Mouse (Mus musculus): ENCODE measurements around the gene Fhl1. TPM values are rescaled to one million over a fixed set of nuclear protein-coding genes. Genes with fewer than 3 reads are reported as not detected.

Fhl1 gene
- polyA plus RNA-seq (2012; ENCODE audit: low replicate concordance) = 0.13 and 0.43 TPM in 2 replicates

DNA sequence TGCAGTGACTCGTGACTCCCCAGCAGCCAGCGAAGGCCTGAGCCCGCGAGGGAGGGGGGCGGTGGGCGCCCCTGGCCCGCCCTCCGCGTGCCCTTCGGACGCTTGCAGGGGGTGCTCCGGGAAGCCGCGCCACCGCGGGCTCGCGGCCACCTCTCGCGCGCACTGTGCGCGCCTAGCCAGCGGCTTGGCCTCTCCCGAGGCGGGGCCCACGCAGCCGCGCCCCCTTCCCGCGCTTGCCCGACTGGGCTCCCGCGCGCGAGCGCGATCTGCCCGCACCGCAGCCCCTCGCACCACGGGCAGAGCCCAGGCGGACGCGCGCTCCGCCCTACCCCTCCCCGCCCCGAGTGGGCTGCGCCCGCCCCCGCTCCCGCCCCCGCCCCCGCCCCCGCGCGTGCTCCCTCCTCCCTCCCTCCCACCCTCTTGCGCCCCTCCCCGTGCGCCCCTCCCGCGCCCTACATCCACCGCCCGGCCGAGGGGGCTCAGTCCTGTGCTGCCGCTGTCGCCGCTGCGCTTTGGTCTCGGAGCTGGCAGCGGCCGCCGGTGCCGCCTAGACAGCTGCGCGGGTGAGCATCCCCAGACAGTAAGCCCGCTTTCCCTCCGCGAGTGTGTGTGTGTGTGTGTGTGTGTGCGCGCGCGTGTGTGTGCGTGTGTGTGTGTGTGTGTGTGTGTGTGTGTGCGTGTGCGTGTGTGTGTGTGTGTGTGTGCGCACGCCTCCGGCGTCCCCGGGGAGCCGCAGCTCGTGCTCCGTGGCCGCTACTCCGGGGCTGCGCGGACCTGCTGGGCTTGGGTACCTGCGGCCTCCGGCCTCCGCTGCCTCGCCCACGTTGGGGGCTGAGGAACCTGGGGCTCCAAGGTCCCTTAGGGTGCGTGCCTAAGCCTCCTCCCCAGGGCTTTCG is at the start of gene Fhl1:
TSS of gene Fhl1 (plus strand) at position 482 of the 896 bp plus-strand sequence.

DNA sequence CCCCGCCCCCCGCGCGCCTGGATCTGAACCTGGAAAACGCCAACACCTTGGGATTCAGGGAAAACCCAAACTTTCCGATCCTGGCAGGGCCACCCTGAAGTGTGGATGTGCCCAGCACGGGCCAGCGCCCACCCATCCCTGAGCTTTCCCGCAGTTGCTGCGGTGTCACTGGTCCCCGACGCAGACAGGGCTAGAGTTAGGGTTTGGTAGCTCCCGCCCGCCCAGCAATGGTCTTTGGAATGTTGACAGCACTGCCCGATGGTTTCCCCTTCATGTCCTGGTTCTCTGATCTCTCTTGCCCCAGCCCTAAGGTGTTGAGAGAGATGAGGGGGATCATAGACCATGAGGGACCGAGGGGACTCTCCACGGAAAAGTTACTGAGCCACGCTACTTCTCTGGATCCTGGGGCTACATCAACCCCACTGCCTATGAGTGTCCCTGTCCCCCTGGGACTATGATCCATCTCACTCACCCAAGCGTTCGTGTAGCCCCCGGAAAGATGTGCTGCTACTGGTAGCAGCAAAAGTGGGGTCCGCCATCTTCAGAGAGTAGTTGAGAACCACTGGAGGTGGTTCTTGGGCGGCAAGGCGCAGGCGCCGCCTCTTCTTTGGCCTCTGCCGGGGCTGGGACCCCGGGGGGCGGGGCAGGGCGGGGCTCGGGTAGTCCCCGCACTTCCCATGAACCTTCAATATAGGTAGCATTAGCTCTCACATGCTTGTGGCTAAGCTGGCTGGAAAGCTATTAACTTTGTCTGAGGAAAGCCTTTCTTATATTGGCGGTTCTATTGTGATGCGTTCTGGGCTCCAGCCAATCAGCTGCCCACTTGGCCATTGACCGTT is 90.4 kb downstream of the Fhl1 start, which contains the start of gene Map7d3:
TSS of gene Map7d3 (minus strand) at position 562 of the 839 bp plus-strand sequence.

Other genes starting within 250 kb of the Fhl1 start
- not detected in 2 replicates for gene Gm10477, start 207.0 kb upstream of the Fhl1 start, polyA plus RNA-seq (2012; ENCODE audit: low replicate concordance)
- not detected in 2 replicates for gene Gm648, start 182.2 kb upstream of the Fhl1 start, polyA plus RNA-seq (2012; ENCODE audit: low replicate concordance)
- gene Mmgt1, start 133.7 kb upstream of the Fhl1 start, polyA plus RNA-seq (2012; ENCODE audit: low replicate concordance) = 0.39 and 0.85 TPM in 2 replicates
- gene Slc9a6, start 122.0 kb upstream of the Fhl1 start, polyA plus RNA-seq (2012; ENCODE audit: low replicate concordance) = 10.4 and 33.9 TPM in 2 replicates
- gene Map7d3, start 90.5 kb downstream of the Fhl1 start, polyA plus RNA-seq (2012; ENCODE audit: low replicate concordance) = 0.17 TPM in 1 of 2 replicates, not detected in the other
- gene Adgrg4, start 138.4 kb downstream of the Fhl1 start, polyA plus RNA-seq (2012; ENCODE audit: low replicate concordance) = not detected in 2 replicates